Mouse (Mus musculus) layer of hippocampus, postnatal 36 days (tissue): ENCODE results near the gene Gm4141. TPM values are rescaled to one million over a fixed set of nuclear protein-coding genes. Genes with fewer than 3 reads are reported as not detected.
"Not testable (repeated sequence)": the region's sequence is repeated elsewhere in the genome, so short reads cannot be mapped to it uniquely, and the experiment has no call there.

ENCODE experiments used
- DNase-seq, 2 experiments: peaks; one replicate each; pipeline ENCODE4 v3.0.0; 2022
- total RNA-seq, 2 experiments: library from RNA; stranded (reverse); gene quantifications; 2 replicates each; pipeline ENCODE4 v1.2.3; 2021

Gm4141 gene
- not detected for total RNA-seq

- not testable (repeated sequence) for DNase-seq
Observed at GRCm38 (mm10) chr7:20576141-20576540, at the start of gene Gm4141. Gene Gm4141 (minus strand): TSS chr7:20576241.

DNA sequence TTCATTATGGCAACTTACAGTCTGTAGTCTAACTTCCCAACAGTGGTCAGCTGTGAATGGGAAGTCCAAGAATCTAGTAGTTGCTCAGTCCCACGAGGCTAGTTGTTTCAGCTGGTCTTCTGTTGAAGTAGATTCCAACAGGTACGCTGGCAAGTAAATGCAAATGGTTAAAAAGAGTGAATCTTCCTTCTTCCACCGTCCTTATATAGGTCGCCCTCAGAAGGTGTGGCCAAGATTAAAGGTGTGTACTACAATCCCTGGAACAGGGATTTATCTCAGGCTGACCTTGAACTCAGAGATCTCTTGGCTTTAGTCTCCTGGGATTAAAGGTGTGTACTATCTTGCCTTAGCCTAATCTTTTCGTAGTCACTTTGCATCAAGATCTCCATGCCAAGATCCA is 22.9 kb upstream of the Gm4141 start, which contains the start of gene Gm4513:
TSS of gene Gm4513 (minus strand) at position 101 of the 400 bp plus-strand sequence.
- not testable (repeated sequence) for DNase-seq

DNA sequence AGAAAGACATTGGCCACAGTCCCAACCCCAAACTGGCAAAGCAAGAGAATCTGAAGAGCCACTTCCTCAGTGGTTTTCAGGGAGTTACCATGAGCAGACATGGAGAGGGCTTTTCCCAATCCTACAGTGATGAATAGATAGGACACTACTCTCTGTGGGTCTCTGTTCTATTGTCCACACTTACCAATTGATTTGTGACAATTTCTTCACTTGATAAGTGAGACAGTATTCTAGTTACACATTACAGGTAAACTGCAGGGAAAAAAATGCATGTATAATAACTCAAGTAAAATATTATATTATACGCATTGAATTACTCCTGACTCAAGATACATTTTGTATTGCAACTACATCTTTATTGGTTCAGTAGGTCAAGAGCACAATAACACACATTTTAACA is 30.4 kb downstream of the Gm4141 start, which contains the start of gene Gm5726:
TSS of gene Gm5726 (minus strand) at position 101 of the 400 bp plus-strand sequence.
- not testable (repeated sequence) for DNase-seq

GRCm38 (mm10) chr7:20533537-20533936 is 42.5 kb downstream of the Gm4141 start, which contains the start of gene Vmn1r104:
Gene Vmn1r104 (plus strand): TSS chr7:20533837.
- DNase-seq: not testable (repeated sequence)

Other genes starting within 250 kb of the Gm4141 start
- not detected for gene Gm4133, start 242.2 kb downstream of the Gm4141 start, total RNA-seq
- gene Gm5728, start 200.8 kb downstream of the Gm4141 start, total RNA-seq: not detected
- not detected for gene Vmn1r100, start 158.3 kb downstream of the Gm4141 start, total RNA-seq
- not detected for gene Vmn1r101, start 133.6 kb downstream of the Gm4141 start, total RNA-seq
- gene Gm10670, start 101.3 kb downstream of the Gm4141 start, total RNA-seq: not detected
- gene Vmn1r103, start 65.7 kb downstream of the Gm4141 start, total RNA-seq: not detected
- not detected for gene Vmn1r104, start 42.4 kb downstream of the Gm4141 start, total RNA-seq
- gene Gm5726, start 30.5 kb downstream of the Gm4141 start, total RNA-seq: not detected
- gene Gm4513, start 22.8 kb upstream of the Gm4141 start, total RNA-seq: not detected
- gene Vmn1r107, start 92.7 kb upstream of the Gm4141 start, total RNA-seq: not detected
- not detected for gene Vmn1r111, start 127.0 kb upstream of the Gm4141 start, total RNA-seq
- not detected for gene Gm10668, start 154.4 kb upstream of the Gm4141 start, total RNA-seq
- not detected for gene Vmn1r112, start 194.9 kb upstream of the Gm4141 start, total RNA-seq
- gene Vmn1r113, start 211.0 kb upstream of the Gm4141 start, total RNA-seq: not detected
- gene Vmn1r114, start 235.9 kb upstream of the Gm4141 start, total RNA-seq: not detected